Mouse (Mus musculus) central nervous system, embryonic 18 days (tissue): Measurements from ENCODE around the gene Rnf2. TPM values are rescaled to one million over a fixed set of nuclear protein-coding genes. Genes with fewer than 3 reads are reported as not detected.

Experiments used
- polyA plus RNA-seq: library from polyadenylated mRNA; depleted of rRNA; stranded (reverse); fragments of >200 nt; gene quantifications from 2 replicates; pipeline ENCODE4 v1.2.3, GENCODE M21; 2012; rRNA removed

The Rnf2 gene
- 85.8 and 90.7 TPM in 2 replicates for polyA plus RNA-seq

GRCm38 (mm10) chr1:151500531-151501361 is at the start of gene Rnf2:
Gene Rnf2 (minus strand): TSS chr1:151500955.

GRCm38 (mm10) chr1:151428263-151429221 is 72.2 kb downstream of the Rnf2 start, which contains the start of the genes Swt1 and Trmt1l:
Gene Swt1 (minus strand): TSS chr1:151428455.
Gene Trmt1l (plus strand): TSS chr1:151428542.

Other genes with a start within 250 kb of the Rnf2 start
- 255 and 257 TPM in 2 replicates for gene Ivns1abp, start 156.5 kb downstream of the Rnf2 start, polyA plus RNA-seq
- gene Swt1, start 72.5 kb downstream of the Rnf2 start, polyA plus RNA-seq, result 12.5 and 16.1 TPM in 2 replicates
- 30.1 and 32.6 TPM in 2 replicates for gene Trmt1l, start 72.4 kb downstream of the Rnf2 start, polyA plus RNA-seq
- gene Fam129a, start 70.2 kb upstream of the Rnf2 start, polyA plus RNA-seq, result 0.43 and 0.92 TPM in 2 replicates